In the genomic region with DNA sequence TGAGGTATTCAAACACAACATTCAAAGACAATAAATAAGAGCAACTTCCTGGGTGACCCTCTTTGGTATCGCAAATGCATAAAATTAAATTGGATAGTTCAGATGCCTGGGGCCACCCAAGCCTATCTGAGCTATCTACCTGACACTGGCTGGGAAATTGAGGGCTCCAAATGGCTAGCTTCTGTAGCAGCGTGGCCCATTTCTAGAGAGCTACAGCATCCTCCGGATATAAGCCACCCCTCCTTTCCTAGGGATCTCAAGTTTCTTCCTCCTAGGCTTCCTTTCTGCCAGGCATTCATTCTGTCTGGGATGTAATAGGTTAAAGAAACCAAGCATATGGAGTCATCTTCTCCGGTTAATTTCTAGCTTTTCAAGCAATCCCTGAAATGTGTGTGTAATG, we compare ENCODE assay signal across 27 mouse cellular contexts.
DNase-seq lines count a peak whose midpoint lies in the region; ATAC-seq and TF ChIP-seq lines count a peak whose summit lies in the region.
"Had no signal": no experiment of that assay in that cellular context is flagged by ENCODE, and none has a peak within 500 bp of the region (broad histone marks: within the 10 kb centered on the region; RNA-seq: fewer than 3 reads in every experiment).

No protein-coding gene starts in this region.

- H3K9ac ChIP-seq in kidney, embryonic 16.5 days (replicated peaks; ENCODE audit: low read length), result no peak overlapping the region
- no peak overlapping the region for H3K9ac ChIP-seq in neural tube, embryonic 13.5 days
- H3K9ac ChIP-seq: forebrain, embryonic 12.5 days; intestine, embryonic 15.5 days; limb, embryonic 12.5 days; liver, embryonic 15.5 days; lung, embryonic 14.5 days; midbrain, embryonic 15.5 days had no signal

- H3K4me2 ChIP-seq in kidney, embryonic 16.5 days (replicated peaks; ENCODE audit: low read depth, low read length), result peak overlapping the region; percentile 46; the same call in 1 of the 2 replicates
- H3K4me2 ChIP-seq in neural tube, embryonic 13.5 days, result peak overlapping the region; percentile 33; the same call in 1 of the 2 replicates
- H3K4me2 ChIP-seq: heart, embryonic 11.5 days; intestine, embryonic 15.5 days; liver, embryonic 15.5 days; midbrain, embryonic 15.5 days had no signal

- H3K27me3 ChIP-seq in kidney, embryonic 16.5 days (ENCODE audit: insufficient read depth, low read length), result no peaks in the 10 kb centered on the region
- H3K27me3 ChIP-seq in neural tube, embryonic 13.5 days, result no peaks in the 10 kb centered on the region
- H3K27me3 ChIP-seq: forebrain, embryonic 12.5 days; intestine, embryonic 15.5 days; limb, embryonic 12.5 days; liver, embryonic 15.5 days; midbrain, embryonic 15.5 days had no signal

- DNase-seq in heart, adult 11 months, result peak; percentile 39
- DNase-seq in heart, postnatal 10 days, result no peak
- no peak for DNase-seq in kidney, postnatal 36 days
- peak; percentile 31 for DNase-seq in brain, embryonic 14.5 days (ENCODE audit: low read depth)
- no peak for DNase-seq in layer of hippocampus, adult 8-10 months (ENCODE audit: low spot score in 2 of 2)
- DNase-seq: adrenal gland, postnatal 14 days; cerebellum, adult 11-12 months; cerebellum, adult 9-11 months; gastrocnemius, postnatal 25 days; heart, adult 18-20 months; heart, postnatal 4 days; kidney, adult 8-10 months; lung, embryonic 14.5 days; lung, postnatal 14 days; thymus, adult 2 months; thymus, postnatal 36 days had no signal

- no peak overlapping the region for H3K4me3 ChIP-seq in kidney, embryonic 16.5 days (ENCODE audit: low read length)
- no peak overlapping the region for H3K4me3 ChIP-seq in neural tube, embryonic 13.5 days
- H3K4me3 ChIP-seq: erythroblast, embryonic 14.5 days; forebrain, embryonic 12.5 days; intestine, embryonic 15.5 days; limb, embryonic 12.5 days; liver, embryonic 15.5 days; midbrain, embryonic 15.5 days had no signal

- no peak overlapping the region for H3K27ac ChIP-seq in kidney, embryonic 16.5 days (ENCODE audit: low read length)
- no peak overlapping the region for H3K27ac ChIP-seq in neural tube, embryonic 13.5 days (replicated peaks)
- H3K27ac ChIP-seq: forebrain, embryonic 12.5 days; hindbrain, postnatal 0 days; intestine, embryonic 15.5 days; liver, embryonic 15.5 days; midbrain, embryonic 15.5 days had no signal

- TF ChIP-seq POLR2A in brain, embryonic 14.5 days (IDR thresholded peaks at IDR 0.05; ENCODE audit: borderline replicate concordance, extremely low read depth, insufficient read depth, insufficient read length, poor library complexity, severe bottlenecking), result no peak

- WGBS in kidney, embryonic 16.5 days, result 22% methylated on average over 4 of the region's 4 CpGs
- 45% methylated on average over 4 of the region's 4 CpGs for WGBS in neural tube, embryonic 13.5 days

- peak; percentile 65; the same call in 1 of the 2 replicates for ATAC-seq in kidney, embryonic 16.5 days (ENCODE audit: low FRiP score, low TSS enrichment)
- no peak for ATAC-seq in neural tube, embryonic 13.5 days (ENCODE audit: low read depth)
- ATAC-seq: CD4-positive, CD25-positive, alpha-beta regulatory T cell, adult 4 months; intestine, embryonic 15.5 days; midbrain, embryonic 15.5 days had no signal

- no peaks in the 10 kb centered on the region for H3K36me3 ChIP-seq in kidney, embryonic 16.5 days (ENCODE audit: insufficient read depth, low read length)
- H3K36me3 ChIP-seq in neural tube, embryonic 13.5 days, result no peaks in the 10 kb centered on the region
- H3K36me3 ChIP-seq: forebrain, embryonic 12.5 days; intestine, embryonic 15.5 days; limb, embryonic 12.5 days; liver, embryonic 15.5 days; midbrain, embryonic 15.5 days had no signal

- H3K9me3 ChIP-seq in kidney, embryonic 16.5 days (ENCODE audit: low read length), result no peaks in the 10 kb centered on the region
- H3K9me3 ChIP-seq in neural tube, embryonic 13.5 days, result no peaks in the 10 kb centered on the region
- H3K9me3 ChIP-seq: forebrain, embryonic 12.5 days; intestine, embryonic 15.5 days; limb, embryonic 12.5 days; liver, embryonic 15.5 days; midbrain, embryonic 15.5 days had no signal

- no peak for TF ChIP-seq CTCF in brain, embryonic 14.5 days (IDR thresholded peaks at IDR 0.05; ENCODE audit: borderline replicate concordance, extremely low read depth, insufficient read depth, insufficient read length)

- peaks cover 16% of the 10 kb centered on the region for H3K4me1 ChIP-seq in kidney, embryonic 16.5 days (ENCODE audit: insufficient read depth, low read length)
- H3K4me1 ChIP-seq in neural tube, embryonic 13.5 days (replicated peaks), result peaks cover 25% of the 10 kb centered on the region
- H3K4me1 ChIP-seq: liver, embryonic 15.5 days had no signal

- intact Hi-C loops in heart, postnatal 10 days (cut with DNase I), result no loop called here

Comparison
In these comparisons a context has a peak if more than half of its experiments do, and no peak if none do; other contexts are left out.
1. DNase-seq: peak in heart, adult 11 months (single experiment) and brain, embryonic 14.5 days (single experiment); none in heart, postnatal 10 days (0 of 2), kidney, postnatal 36 days (0 of 2) and layer of hippocampus, adult 8-10 months (0 of 2).